ENCODE assay signal across 8 mouse cellular contexts in genomic region chr10:119168791-119169190, GRCm38 (mm10).
DNase-seq lines count a peak whose midpoint lies in the region; ATAC-seq and TF ChIP-seq lines count a peak whose summit lies in the region.

No protein-coding gene starts in this region.

- no peaks in the 10 kb centered on the region for H3K4me1 ChIP-seq in heart, embryonic 12.5 days (replicated peaks)
- H3K4me1 ChIP-seq in stomach, embryonic 14.5 days (ENCODE audit: control insufficient read depth, insufficient read depth, low read length) = no peaks in the 10 kb centered on the region

- H3K4me2 ChIP-seq in heart, embryonic 12.5 days = no peak overlapping the region
- no peak overlapping the region for H3K4me2 ChIP-seq in stomach, embryonic 14.5 days (replicated peaks; ENCODE audit: low read depth, low read length)

- H3K4me3 ChIP-seq in heart, embryonic 12.5 days = no peak overlapping the region
- H3K4me3 ChIP-seq in layer of hippocampus, adult 2 months = no peak overlapping the region
- no peak overlapping the region for H3K4me3 ChIP-seq in stomach, embryonic 14.5 days (ENCODE audit: low read depth, low read length)

- DNase-seq in heart, postnatal 4 days = peak; percentile 6
- peak; percentile 11 for DNase-seq in 3134 (ENCODE audit: extremely low read depth, insufficient read length, low spot score)
- DNase-seq in WW6 (ENCODE audit: low read depth, low spot score) = peak; percentile 16
- peak; percentile 12 to 44 for DNase-seq in layer of hippocampus, adult 2 months (ENCODE audit: low spot score in 2 of 2)
- DNase-seq in spleen, postnatal 36 days (ENCODE audit: low spot score in 2 of 2) = no peak
- no peak for DNase-seq in urinary bladder, adult 2 months (ENCODE audit: low spot score)

- no peaks in the 10 kb centered on the region for H3K36me3 ChIP-seq in heart, embryonic 12.5 days
- H3K36me3 ChIP-seq in stomach, embryonic 14.5 days (ENCODE audit: control insufficient read depth, insufficient read depth, low read length) = no peaks in the 10 kb centered on the region

- H3K27me3 ChIP-seq in heart, embryonic 12.5 days (replicated peaks) = no peaks in the 10 kb centered on the region
- no peaks in the 10 kb centered on the region for H3K27me3 ChIP-seq in stomach, embryonic 14.5 days (ENCODE audit: control insufficient read depth, insufficient read depth, low read length)

- WGBS in heart, embryonic 12.5 days = 34% methylated on average over 14 of the region's 14 CpGs
- 37% methylated on average over 14 of the region's 14 CpGs for WGBS in stomach, embryonic 14.5 days

- ATAC-seq in heart, embryonic 12.5 days (ENCODE audit: insufficient number of reproducible peaks, low FRiP score) = no peak
- ATAC-seq in stomach, embryonic 14.5 days (ENCODE audit: insufficient number of reproducible peaks, insufficient read depth, low FRiP score, low read depth) = 0 out of 2 replicates have a peak, but pooled peaks have one; percentile 37

- H3K9ac ChIP-seq in heart, embryonic 12.5 days = no peak overlapping the region
- H3K9ac ChIP-seq in stomach, embryonic 14.5 days (replicated peaks; ENCODE audit: low read depth, low read length) = no peak overlapping the region

- no peak overlapping the region for H3K27ac ChIP-seq in heart, embryonic 12.5 days (ENCODE audit: poor library complexity, severe bottlenecking)
- no peak overlapping the region for H3K27ac ChIP-seq in layer of hippocampus, adult 2 months
- no peak overlapping the region for H3K27ac ChIP-seq in stomach, embryonic 14.5 days (ENCODE audit: low read length)

- no peaks in the 10 kb centered on the region for H3K9me3 ChIP-seq in heart, embryonic 12.5 days (replicated peaks)
- H3K9me3 ChIP-seq in stomach, embryonic 14.5 days (ENCODE audit: control insufficient read depth, low read depth, low read length) = no peaks in the 10 kb centered on the region

- peak; percentile 74 for TF ChIP-seq CTCF in layer of hippocampus, adult 2 months (conservative IDR thresholded peaks at IDR 0.05)

Comparison
In these comparisons a context has a peak if more than half of its experiments do, and no peak if none do; other contexts are left out.
1. DNase-seq: peak in heart, postnatal 4 days (single experiment), 3134 (single experiment), WW6 (single experiment) and layer of hippocampus, adult 2 months (2 of 2); none in spleen, postnatal 36 days (0 of 2) and urinary bladder, adult 2 months (single experiment).